ENCODE assay signal across 13 mouse cellular contexts in genomic region chr12:92508796-92509489, GRCm38 (mm10).
A peak's percentile ranks its signal among the peaks of the same experiment; 100 is the strongest.
DNase-seq lines count a peak whose midpoint lies in the region; TF ChIP-seq lines count a peak whose summit lies in the region.
"Had no signal": no experiment of that assay in that cellular context is flagged by ENCODE, and none has a peak within 500 bp of the region (broad histone marks: within the 10 kb centered on the region; RNA-seq: fewer than 3 reads in every experiment).

No protein-coding gene starts in this region.

- no peak overlapping the region for H3K9ac ChIP-seq in liver, adult 2 months (ENCODE audit: low read depth, low read length)
- H3K9ac ChIP-seq: embryonic facial prominence, embryonic 15.5 days; hindbrain, embryonic 15.5 days; liver, postnatal 0 days had no signal

- intact Hi-C loops in gastrocnemius, postnatal 14 days (cut with DNase I; ENCODE audit: low total_unique reads), result no loop called here
- intact Hi-C loops in gastrocnemius, postnatal 36 days (cut with DNase I), result no loop called here

- TF ChIP-seq CTCF in liver, adult 2 months (IDR thresholded peaks at IDR 0.05; ENCODE audit: low read depth, low read length), result no peak

- H3K27me3 ChIP-seq in liver, adult 2 months (ENCODE audit: control insufficient read depth, insufficient read depth, low read length), result no peaks in the 10 kb centered on the region
- H3K27me3 ChIP-seq: embryonic facial prominence, embryonic 15.5 days; hindbrain, embryonic 15.5 days had no signal

- H3K27ac ChIP-seq in liver, adult 2 months (replicated peaks; ENCODE audit: insufficient read depth, low read depth, low read length), result no peak overlapping the region
- H3K27ac ChIP-seq: embryonic facial prominence, embryonic 15.5 days; hindbrain, embryonic 15.5 days had no signal

- H3K36me3 ChIP-seq in liver, adult 2 months (ENCODE audit: control insufficient read depth, insufficient read depth, low read length), result no peaks in the 10 kb centered on the region
- H3K36me3 ChIP-seq: embryonic facial prominence, embryonic 15.5 days; hindbrain, embryonic 15.5 days had no signal

- no peak overlapping the region for H3K4me3 ChIP-seq in liver, adult 2 months (ENCODE audit: insufficient read depth, low read depth, low read length)
- H3K4me3 ChIP-seq: embryonic facial prominence, embryonic 15.5 days; hindbrain, embryonic 15.5 days had no signal

- H3K79me2 ChIP-seq in liver, adult 2 months (ENCODE audit: control insufficient read depth, insufficient read depth, low read length), result no peaks in the 10 kb centered on the region

- no peak for TF ChIP-seq POLR2A in liver, adult 2 months (IDR thresholded peaks at IDR 0.05; ENCODE audit: extremely low read depth, insufficient read depth, low read length)

- WGBS in liver, adult 2 months, result 87% methylated on average over 5 of the region's 5 CpGs

- H3K4me1 ChIP-seq in liver, adult 2 months (ENCODE audit: control insufficient read depth, insufficient read depth, low read length), result no peaks in the 10 kb centered on the region
- H3K4me1 ChIP-seq: embryonic facial prominence, embryonic 15.5 days; hindbrain, embryonic 15.5 days had no signal

- peak; percentile 7 for DNase-seq in gastrocnemius, postnatal 14 days
- DNase-seq in gastrocnemius, postnatal 36 days, result no peak
- DNase-seq in liver, adult 2 months (ENCODE audit: extremely low read depth, low read depth, low spot score), result peak; percentile 46
- DNase-seq in liver, result no peak
- peak; percentile 67 to 81 for DNase-seq in cerebellum, postnatal 10 days
- peak; percentile 7 for DNase-seq in skeletal muscle tissue, adult 2 months (ENCODE audit: low read depth, low spot score)
- DNase-seq in embryo, embryonic 11 days, result no peak
- DNase-seq: kidney, adult 9 months; liver, postnatal 0 days; right cerebral cortex, adult 18-20 months; thymus, postnatal 14 days had no signal

Comparison
In these comparisons a context has a peak if more than half of its experiments do, and no peak if none do; other contexts are left out.
1. DNase-seq: peak in gastrocnemius, postnatal 14 days (single experiment), liver, adult 2 months (single experiment), cerebellum, postnatal 10 days (2 of 2) and skeletal muscle tissue, adult 2 months (single experiment); none in gastrocnemius, postnatal 36 days (0 of 2), liver (single experiment) and embryo, embryonic 11 days (single experiment).